25 mouse cellular contexts compared by ENCODE assay signal in the genomic region with DNA sequence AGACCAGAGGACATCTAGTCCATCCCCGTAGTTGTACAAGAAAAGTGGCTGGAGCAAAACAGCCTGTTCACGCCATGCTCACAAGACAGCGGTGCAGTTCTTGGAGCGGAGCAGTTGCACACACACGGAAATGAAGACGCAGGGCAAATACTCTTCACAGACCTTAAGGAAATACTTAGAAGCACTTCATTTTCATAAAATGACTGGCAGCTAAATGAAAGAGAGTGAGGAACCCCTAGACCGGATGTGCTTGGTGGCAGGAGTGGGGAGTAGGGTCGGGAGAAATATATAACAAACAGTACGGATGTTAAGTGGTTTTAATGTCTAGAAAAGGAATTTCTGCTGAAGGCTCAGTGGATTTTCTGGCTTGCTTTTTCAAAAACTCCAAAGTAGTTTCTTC. TPM values are rescaled to one million over a fixed set of nuclear protein-coding genes. Genes with fewer than 3 reads are reported as not detected.
"Had no signal": no experiment of that assay in that cellular context is flagged by ENCODE, and none has a peak within 500 bp of the region (broad histone marks: within the 10 kb centered on the region; RNA-seq: fewer than 3 reads in every experiment).

No protein-coding gene starts in this region.

- H3K4me2 ChIP-seq: liver, embryonic 11.5 days; liver, embryonic 13.5 days; liver, embryonic 15.5 days; lung, embryonic 14.5 days; midbrain, embryonic 12.5 days; neural tube, embryonic 13.5 days; neural tube, embryonic 15.5 days; stomach, embryonic 15.5 days had no signal

- DNase-seq: liver; liver, embryonic 13.5 days; liver, postnatal 0 days; lung, embryonic 14.5 days; midbrain, embryonic 14.5 days; retina, postnatal 1 day; right cerebral cortex, adult 18-20 months; right cerebral cortex, postnatal 25 days; thymus, adult 2 months; thymus, postnatal 25 days; thymus, postnatal 4 days had no signal

- H3K4me1 ChIP-seq: liver, embryonic 13.5 days; liver, embryonic 15.5 days; midbrain, embryonic 10.5 days; midbrain, embryonic 12.5 days; neural tube, embryonic 13.5 days; neural tube, embryonic 15.5 days; stomach, embryonic 15.5 days had no signal

- ATAC-seq: liver, postnatal 0 days; midbrain, embryonic 16.5 days had no signal

- H3K9ac ChIP-seq: liver, embryonic 13.5 days; liver, embryonic 15.5 days; liver, postnatal 0 days; lung, embryonic 14.5 days; midbrain, embryonic 12.5 days; neural tube, embryonic 13.5 days; neural tube, embryonic 15.5 days; stomach, embryonic 15.5 days had no signal

- H3K4me3 ChIP-seq: liver, embryonic 13.5 days; liver, embryonic 15.5 days; midbrain, embryonic 10.5 days; midbrain, embryonic 12.5 days; myocyte; neural tube, embryonic 13.5 days; neural tube, embryonic 15.5 days; stomach, embryonic 15.5 days had no signal

- H3K9me3 ChIP-seq: liver, embryonic 13.5 days; liver, embryonic 15.5 days; midbrain, embryonic 10.5 days; midbrain, embryonic 12.5 days; neural tube, embryonic 13.5 days; neural tube, embryonic 15.5 days; stomach, embryonic 15.5 days had no signal

- H3K27me3 ChIP-seq: liver, embryonic 13.5 days; liver, embryonic 15.5 days; midbrain, embryonic 12.5 days; neural tube, embryonic 13.5 days; neural tube, embryonic 15.5 days; stomach, embryonic 15.5 days had no signal

- H3K27ac ChIP-seq: liver, embryonic 13.5 days; liver, embryonic 15.5 days; midbrain, embryonic 10.5 days; midbrain, embryonic 12.5 days; neural tube, embryonic 13.5 days; neural tube, embryonic 15.5 days; stomach, embryonic 15.5 days; stomach, postnatal 0 days had no signal

RNA-seq across cellular contexts. Expression of a gene that starts 20.2 kb away (rescaled TPM):
- total RNA-seq: megakaryocyte, adult 5-6 weeks; megakaryocyte-erythroid progenitor cell, adult 5-6 weeks had no signal
- polyA plus RNA-seq: liver, embryonic 13.5 days; liver, embryonic 15.5 days; liver, postnatal 0 days; lung, embryonic 14.5 days; midbrain, embryonic 10.5 days; myocyte; spleen, adult 2 months; urinary bladder, adult 2 months had no signal
